Mouse (Mus musculus): ENCODE measurements around the gene Tmem72.

GRCm38 (mm10) chr6:116664031-116664430 is 52.7 kb downstream of the Tmem72 start:
- no peak for TF ChIP-seq CTCF (IDR thresholded peaks at IDR 0.05)
- TF ChIP-seq EP300 (IDR thresholded peaks at IDR 0.05): no peak
